Mouse (Mus musculus) kidney, postnatal 25 days (tissue): ENCODE results near the gene Syce2.
"Not testable (repeated sequence)": the region's sequence is repeated elsewhere in the genome, so short reads cannot be mapped to it uniquely, and the experiment has no call there.

ENCODE experiments used
- DNase-seq, 2 experiments: peaks; one replicate each; pipeline ENCODE4 v3.0.0; 2021; ENCODE audit warnings: mixed read lengths in 2 of 2

Syce2 gene

DNA sequence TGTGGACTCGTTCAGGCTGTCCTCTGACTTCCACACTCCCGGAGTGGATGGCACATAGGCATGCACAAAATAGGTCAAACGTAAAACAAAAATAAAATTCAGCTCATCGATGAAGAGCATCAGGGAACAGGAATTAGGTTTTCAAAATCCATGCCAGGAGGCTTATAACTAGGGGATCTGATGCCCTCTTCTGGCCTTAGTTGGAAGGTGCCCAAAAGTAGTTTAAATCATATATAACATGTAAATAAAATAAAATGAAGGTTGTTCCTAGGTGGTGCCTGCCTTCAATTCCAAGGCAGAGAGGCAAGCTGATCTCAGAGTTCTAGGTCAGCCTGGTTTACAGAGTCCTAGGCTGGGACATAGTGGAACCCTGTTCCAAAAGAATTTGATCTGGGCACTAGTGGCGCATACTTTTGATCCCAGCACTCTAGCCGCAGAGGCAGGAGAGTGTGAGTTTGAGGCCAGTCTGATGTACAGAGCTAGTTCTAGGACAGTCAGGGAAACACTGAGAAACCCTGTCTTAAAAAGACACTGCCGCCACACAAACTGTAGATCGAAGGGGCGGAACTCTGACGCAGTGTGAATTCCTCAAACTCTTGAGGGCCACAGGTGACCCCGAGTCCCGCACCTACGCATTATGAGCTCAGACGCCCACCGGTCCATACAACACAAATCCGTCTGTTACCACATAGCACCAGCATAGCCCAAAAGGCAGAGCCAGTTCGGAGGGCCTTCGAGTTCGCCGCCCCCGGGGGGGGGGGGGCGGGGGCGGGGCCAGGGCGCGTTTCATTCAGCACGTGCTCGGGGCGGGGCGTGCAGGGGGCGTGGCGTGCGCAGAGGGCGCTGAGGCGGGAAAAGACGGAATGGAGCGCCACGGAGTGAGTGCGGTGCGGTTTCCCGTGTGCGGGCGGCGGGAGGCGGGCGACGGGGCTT lies at the start of gene Syce2:
Gene Syce2 (plus strand): TSS at position 736 of the 933 bp plus-strand sequence.
- peak; percentile 90 to 91 for DNase-seq

DNA sequence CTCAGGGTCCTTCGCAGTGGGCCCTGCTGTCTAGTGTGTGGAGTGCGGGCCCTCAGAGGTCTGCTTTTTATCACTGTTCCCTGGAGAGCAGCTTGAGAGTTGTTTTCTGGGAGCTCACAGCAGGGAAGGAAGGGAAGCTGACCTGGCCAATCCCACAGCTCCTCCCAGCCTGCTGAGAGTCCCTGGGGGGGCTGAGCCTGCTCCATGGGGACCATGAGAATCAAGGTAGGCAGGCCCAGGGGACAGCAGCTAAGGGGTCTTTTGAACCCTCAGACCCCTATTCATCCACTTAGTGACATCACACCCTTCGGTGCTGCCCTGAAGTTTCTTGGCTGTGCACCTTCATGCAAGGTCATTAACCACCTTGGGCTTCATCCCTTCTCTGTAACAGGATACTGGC lies 49.2 kb upstream of the Syce2 start, which contains the start of gene Dand5:
Gene Dand5 (minus strand): TSS at position 101 of the 400 bp plus-strand sequence.
- DNase-seq: no peak

- DNase-seq: peak; percentile 64 to 70
These were observed 48.3 kb upstream of the Syce2 start for GRCm38 (mm10) chr8:84823653-84824052.

DNA sequence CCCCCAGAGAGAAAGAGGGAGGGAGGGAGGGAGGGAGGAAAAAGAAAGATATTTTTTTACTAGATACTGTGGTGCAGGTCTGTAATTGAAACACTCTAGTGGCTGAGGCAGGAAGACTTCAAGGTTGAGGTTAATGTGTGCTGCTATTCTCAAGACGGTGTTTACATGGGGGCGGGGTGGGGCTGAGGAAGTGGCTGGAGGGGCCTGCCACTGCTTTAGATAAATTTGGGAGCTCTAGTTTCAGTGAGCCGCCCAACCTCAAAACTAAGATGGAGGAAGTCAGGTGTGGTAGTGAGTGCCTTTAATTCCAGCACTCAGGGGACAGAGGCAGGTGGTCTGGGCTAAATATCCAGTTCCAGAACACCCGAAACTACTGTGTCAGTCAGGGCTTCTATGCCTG lies 46.3 kb upstream of the Syce2 start:
- DNase-seq: no peak

DNA sequence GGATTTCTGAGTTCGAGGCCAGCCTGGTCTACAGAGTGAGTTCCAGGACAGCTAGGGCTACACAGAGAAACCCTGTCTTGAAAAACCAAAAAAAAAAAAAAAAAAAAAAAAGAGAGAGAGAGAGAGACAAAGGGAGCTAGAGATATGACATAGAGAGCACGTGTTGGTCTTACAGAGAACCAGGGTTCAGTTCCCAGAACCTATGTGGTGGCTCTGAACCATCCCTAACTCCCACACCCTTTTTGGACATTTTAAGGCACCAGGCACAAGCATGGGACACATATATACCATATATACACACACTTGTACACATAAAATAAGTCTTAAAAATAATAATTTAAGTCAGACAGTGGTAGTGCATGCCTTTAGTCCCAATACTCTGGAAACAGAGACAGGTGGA lies 45.4 kb upstream of the Syce2 start:
- not testable (repeated sequence) for DNase-seq

DNA sequence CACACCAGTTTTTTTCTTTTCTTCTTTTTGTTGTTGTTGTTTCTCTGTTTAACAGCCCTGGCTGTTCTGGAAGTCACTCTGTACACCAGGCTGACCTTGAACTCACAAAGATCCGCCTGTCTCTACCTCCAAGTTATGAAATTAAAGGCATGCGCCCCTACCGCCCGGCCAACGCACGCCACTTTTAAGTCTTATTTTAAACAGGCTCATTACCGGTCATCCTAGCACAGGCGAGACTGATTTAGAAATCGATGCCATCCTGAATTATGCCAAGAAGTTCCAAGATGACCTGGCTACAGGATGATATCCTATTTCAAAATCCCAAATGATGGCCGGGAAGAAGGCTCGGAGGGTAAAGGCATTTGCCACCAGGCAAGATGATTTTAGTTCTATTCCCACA lies 40.4 kb upstream of the Syce2 start, which contains the start of gene Gadd45gip1:
Gene Gadd45gip1 (plus strand): TSS at position 33 of the 400 bp plus-strand sequence.
- no peak for DNase-seq

GRCm38 (mm10) chr8:84832034-84832717 lies 39.7 kb upstream of the Syce2 start:
- DNase-seq: peak; percentile 82 to 88

DNA sequence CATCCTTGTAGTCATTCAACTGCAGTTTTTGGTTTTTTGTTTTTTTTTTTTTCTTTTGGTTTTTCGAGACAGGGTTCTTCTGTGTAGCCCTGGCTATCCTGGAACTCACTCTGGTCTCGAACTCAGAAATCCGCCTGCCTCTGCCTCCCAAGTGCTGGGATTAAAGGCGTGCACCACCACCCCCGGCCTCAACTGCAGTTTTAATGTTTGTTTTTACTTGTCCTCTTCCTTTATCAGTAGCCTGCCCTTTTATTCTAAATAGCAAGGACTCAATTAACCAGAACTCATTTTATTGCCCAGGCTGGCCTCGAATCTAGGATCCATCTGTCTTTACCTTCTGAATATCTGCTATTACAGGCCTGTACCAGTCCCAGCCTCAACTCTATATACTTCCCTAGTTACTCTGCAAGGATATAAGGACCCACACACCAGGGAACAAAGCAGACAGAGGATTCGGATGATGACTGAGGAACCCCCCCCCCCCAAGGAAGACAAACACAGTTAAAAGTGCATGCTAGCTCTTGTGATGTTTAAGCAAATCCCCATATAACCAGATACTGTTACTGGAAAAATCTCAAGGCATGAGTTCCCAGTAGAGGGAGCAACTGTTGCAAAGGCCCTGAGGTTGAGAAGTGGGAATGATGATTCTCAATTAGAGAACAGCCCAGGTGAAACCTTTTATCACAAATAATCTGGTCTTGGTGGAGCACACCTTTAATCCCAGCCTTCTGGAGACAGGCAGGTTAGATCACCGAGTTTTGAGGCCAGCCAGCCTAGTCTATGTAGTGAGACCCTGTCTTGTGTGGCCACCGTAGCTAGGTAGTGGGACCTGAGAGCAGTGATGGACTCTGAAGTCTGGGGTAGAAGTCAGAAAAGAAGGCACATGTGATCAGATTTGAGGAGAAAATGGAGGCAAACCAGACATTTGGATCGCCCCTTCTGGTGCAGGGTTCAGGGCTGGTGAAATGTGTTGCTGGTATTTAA lies 38.9 kb upstream of the Syce2 start:
- no peak for DNase-seq

DNA sequence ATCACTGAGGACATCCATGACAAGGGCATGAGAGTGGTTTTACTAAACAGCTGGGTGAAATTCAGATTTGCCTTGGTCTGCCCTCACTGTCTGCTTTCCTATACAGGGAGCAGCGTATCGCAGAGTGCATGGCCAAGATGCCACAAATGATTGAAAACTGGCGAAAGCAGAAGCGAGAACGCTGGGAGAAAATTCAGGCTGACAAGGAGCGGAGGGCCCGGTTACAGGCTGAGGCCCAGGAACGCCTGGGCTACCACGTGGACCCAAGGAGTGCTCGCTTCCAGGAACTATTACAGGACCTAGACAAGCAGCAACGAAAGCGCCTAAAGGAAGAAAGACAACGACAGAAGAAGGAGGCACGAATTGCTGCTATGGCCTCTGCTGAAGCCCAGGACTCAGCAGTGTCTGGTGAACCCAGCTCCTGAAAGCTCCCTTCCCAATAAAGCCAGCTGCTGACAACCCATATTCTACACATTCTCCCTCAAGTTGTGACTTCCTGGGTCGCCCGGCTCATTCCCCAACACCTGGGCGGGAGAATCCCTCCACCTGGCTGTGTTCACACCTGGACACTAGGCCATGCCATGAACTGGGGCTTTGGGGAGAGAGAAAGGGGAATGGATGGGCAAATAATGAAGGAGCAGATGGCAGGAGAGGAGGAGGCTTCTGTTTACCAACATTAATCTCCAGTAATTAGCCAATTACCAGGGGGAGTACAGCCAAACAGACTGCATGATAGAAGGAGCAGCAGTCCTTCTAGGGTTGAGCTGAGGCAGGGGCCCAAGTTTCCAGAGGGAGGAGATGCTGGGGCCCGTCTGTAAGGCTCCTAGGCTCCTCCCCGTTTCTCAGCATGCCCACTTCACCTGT lies 37.7 kb upstream of the Syce2 start:
- DNase-seq: no peak

DNA sequence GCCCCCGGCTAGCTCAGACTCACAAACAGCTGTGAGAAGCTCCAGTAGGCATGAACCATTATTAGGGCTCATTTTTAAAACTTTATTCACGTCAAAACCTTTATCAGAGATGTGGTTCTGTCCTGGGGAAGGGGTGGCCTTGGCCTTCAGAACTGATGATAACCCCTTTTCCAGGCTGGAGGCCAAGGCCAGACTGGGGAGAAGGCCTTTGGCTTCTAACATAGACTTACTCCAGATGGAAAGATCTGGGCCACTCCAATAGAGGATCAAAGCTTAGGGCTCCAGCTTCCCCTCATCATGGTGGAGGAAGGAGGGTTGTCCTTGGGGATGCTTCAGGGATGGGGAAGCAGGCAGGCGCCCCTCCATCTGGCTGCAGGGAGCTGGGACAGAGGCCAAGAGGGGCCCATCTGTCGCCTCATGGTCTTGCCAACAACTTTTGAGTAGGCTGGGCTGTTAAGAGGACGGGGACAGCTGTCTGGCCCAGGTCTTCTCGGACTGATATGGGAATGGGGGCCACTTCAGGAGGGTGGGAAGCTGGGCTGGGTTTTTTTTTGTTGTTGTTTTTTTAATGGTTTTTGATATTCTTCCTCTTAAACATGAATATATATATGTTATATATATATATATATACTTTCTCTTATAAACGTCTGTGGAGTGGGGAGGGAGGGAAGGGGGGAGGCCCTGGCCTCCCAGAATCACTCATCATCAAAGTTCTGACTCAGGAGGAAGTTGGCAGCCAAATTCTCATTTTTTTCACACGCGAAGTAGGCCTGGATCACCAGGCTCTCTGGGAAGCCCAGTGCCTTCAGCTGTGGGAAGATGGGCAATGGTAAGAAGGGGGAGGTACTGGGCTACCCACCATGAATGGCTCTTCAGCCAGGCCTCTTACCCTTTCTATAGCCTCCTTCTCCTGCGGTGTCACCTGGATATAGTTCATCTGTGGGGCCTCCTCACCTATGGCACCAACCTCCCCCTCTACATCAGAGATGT lies 36.8 kb upstream of the Syce2 start:
- DNase-seq: no peak

GRCm38 (mm10) chr8:84837149-84837911 lies 34.6 kb upstream of the Syce2 start:
- DNase-seq: no peak

- DNase-seq: no peak
These were observed 33.9 kb upstream of the Syce2 start for GRCm38 (mm10) chr8:84837912-84838470.

GRCm38 (mm10) chr8:84838513-84838912 lies 33.4 kb upstream of the Syce2 start:
- DNase-seq: no peak

DNA sequence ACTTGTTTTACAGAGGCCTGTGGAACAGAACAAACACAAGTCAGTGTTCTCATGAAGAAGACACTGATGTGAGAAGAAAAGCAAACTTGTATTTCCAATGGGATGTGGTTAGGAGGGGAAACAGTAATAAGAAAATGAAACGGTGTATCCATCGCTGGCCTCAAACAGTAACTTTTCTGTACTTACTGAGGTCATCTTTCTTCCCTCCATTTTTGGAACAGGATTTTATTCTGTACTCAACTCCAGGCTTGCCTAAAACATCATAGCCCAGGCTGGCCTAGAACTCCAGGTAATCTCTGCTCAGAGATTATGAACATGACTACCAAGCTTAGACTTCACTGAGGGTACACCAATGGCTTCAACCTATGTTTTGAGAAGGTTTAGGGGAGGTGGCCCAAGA lies 32.5 kb upstream of the Syce2 start:
- DNase-seq: no peak

GRCm38 (mm10) chr8:84839875-84840247 lies 32.0 kb upstream of the Syce2 start:
- DNase-seq: no peak

GRCm38 (mm10) chr8:84840248-84840999 lies 31.5 kb upstream of the Syce2 start, which contains the start of gene Rad23a:
Gene Rad23a, minus strand, starts transcription at chr8:84840665.
- peak; percentile 91 to 96 for DNase-seq

DNA sequence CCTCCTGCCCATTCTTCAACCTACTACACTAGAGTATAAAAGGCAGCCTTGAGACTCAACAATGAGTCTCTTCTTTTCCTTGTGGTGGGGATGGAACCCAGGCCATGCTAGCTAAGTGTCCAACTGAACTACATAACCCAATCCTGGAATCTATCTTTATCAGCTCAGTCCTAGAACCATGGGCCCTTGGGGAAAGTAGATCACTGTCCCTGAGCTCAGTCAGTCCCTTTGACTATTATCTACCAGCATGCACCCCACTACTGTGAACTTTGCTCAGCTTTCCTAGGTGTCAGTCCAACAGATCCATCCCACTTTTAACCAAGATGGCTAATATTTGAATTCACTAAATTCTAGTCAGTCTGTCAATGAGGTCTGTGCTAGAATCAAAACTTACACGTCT lies 30.4 kb upstream of the Syce2 start:
- DNase-seq: no peak

DNA sequence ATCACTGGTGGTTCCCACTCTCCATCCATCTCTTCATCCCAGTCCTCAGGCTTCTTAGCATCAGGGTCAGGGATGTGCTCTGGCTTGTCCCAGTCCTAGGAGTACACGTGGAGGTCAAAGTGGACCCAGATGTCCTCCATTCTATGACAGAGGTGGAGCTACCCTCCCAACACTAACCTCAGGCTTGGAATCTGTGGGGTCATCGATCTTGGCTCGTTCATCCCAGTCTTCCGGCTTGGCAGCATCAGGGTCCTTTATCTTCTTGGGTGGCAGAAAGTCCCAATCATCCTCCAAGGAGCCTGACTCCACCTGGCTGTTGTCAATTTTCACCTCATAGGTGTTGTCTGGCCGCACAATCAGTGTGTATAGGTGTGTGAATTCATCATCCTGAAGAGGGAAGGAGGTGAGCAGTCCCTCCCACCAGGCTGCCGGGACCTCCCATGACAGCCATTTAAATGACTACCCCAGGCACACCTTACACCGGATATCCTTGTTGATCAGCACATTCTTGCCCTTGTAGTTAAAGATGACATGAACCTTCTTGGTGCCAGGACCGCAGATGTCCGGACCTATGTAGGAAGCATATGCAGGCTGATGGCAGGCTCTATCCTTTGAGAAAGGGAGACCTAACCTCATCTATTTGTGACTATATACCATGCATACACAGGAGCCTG lies 27.4 kb upstream of the Syce2 start:
- DNase-seq: peak in 1 of 2 experiments; percentile 33
